Mouse (Mus musculus): ENCODE measurements around the gene Inpp4b.

- TF ChIP-seq FOSL1 (IDR thresholded peaks at IDR 0.05; ENCODE audit: insufficient read depth, low read length, poor library complexity, severe bottlenecking) (no peak), CTCF (IDR thresholded peaks at IDR 0.05; ENCODE audit: control insufficient read depth, insufficient read depth, insufficient read length) (no peak), MAX (IDR thresholded peaks at IDR 0.05) (no peak), CEBPB (IDR thresholded peaks at IDR 0.05; ENCODE audit: low read depth) (no peak), USF1 (IDR thresholded peaks at IDR 0.05; ENCODE audit: low read depth) (no peak)
These were observed 408.8 kb downstream of the Inpp4b start for GRCm38 (mm10) chr8:81751159-81751558.

Measured in C2C12 (cell line).